Mouse (Mus musculus) megakaryocyte progenitor cell, adult 5-6 weeks (primary cell): ENCODE measurements at regions not wholly inside any gene's neighbourhood (a gene's known extent, or its start where the extent isn't known, plus 50 kb on each side); places are given as distances from the start of the nearest gene placed in this dataset.

ENCODE experiments used
- ATAC-seq: replicated peaks from 2 replicates; pipeline ENCODE4 v1.8.0; 2016; ENCODE audit warnings: mild to moderate bottlenecking, moderate TSS enrichment, inconsistent platforms; ENCODE audit not compliant: poor library complexity

DNA sequence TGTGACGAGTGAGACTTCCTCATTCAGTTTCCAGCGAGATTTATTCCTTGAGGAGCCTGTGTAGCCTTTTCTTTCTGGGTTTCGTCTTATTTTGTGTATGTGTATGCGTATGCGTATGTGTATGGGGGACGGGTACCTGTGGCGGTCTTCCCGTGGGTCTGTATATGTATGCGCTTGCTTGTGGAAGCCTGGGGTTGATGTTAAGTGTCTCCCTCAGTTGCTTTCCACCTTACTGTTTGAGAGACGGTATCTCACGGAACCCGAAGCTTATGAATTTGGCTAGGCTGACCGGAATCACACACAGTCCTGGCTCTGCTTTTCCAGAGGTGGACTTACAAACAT is 87.1 kb downstream of the Ankrd50 start:
- no peak for ATAC-seq

DNA sequence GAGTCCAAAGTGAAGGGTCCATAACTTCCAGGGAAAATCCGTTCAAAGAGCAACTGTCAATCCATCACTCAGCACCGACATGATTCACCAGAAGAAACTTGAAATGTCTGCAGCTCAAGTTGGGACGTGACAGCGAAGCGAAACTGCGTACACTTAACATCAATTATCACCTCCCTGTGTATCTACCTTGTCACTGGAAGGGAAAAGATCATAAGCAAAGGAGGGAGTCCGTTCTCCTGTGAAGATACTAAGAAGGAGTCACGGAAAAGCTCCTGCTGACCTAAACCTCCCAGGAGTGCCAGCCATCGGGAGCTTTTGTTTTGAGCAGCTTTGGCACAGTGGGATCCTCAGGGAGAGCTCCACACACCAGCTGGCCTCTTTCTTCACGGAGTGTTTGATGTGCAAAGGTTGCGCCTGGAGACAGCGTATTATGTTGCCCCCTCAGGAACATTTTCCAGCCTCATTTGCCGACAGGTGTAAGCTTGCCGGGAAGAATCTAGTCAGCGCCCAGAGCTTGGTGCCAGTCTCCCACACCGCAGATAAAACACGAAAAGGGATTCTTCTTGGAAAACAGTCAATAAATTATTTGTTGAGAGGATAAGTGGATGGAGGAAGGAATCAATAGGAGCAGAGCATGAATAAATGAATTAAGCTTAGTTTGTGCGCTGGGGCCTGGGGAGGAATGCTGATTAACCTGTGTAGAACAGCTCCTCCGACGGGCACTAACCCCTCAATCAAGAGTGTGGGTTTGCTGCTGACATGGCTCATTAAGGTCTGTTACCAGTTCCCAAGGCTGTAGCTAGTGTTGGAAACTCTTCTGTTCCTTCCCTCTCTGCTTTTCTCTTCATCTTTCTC is 87.7 kb downstream of the Ankrd50 start:
- ATAC-seq: no peak

DNA sequence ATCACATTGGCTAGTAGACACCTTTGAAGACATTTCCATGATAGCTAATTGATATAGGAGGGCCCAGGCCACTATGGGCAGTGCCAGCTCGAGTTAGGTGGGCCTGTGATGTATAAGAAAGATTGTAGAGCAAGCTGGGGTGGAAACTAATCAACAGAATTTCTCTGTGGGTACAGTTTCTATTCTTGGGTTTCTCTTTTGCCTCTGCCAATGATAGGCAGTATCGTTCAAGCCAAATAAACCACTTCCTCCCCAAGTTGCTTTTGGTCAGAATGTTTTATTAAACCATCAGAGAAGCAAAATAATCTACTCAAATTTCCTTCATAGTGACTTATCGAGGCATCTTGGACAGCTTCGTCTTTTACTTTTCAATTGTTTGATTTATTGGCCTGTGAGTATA is 90.3 kb downstream of the Ankrd50 start:
- peak; percentile 52; the same call in 1 of the 2 replicates for ATAC-seq

DNA sequence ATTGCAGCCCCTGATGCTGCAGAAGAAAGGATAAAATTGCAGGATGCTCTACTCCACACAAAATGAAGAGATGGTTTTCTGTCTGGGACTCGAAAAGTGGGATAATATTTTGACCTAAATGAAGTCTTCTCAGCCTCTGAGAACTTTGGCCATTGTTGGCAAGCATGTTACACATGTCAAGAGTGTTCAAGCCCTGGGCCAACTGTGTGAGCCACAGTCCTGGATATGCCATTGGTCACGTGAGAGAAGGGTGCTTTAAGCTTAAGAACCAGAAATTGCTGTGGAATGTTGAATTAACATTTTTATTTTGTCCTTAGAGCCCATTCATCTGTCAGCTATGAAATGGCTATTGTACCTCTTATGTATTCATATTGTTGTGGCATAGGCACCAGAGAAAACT is 95.0 kb downstream of the Ankrd50 start:
- ATAC-seq: no peak

DNA sequence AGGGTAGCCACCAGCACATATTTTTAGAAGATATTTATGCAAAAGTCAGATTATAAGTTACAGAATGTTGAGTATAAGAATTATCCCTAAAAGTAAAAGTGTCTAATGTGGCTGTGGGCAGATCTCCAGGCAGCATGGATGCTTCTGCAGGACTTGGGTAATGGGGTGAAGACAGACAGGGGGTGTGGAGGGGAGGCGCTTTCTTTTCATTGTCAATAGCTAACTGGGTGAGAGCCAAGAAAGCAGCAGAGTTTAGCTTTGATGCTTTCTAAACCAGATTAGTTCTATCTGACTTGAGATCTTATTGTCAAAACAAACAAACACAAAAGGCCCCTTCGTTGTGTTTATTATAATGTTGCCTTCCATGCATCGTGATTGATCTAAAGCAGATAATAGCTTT is 95.7 kb downstream of the Ankrd50 start:
- ATAC-seq: no peak

DNA sequence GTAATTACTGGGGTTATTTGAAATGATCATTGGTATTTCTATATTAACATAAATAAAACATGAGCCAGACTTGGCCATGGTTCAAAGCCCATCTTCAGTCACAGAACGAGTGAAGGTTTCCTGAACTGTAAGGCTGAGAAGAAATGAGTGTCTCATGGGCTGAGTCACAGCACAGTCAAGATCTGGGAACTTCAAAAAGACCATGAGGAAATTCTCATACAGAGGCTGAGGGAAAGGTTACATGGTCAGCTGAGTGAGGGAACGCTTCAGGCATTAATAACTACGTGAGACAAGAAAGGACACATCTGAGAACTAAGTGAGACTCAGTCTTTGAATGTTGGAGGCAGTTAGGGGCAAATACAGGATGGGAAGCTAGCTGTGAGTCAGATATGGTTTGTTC is 101.9 kb downstream of the Ankrd50 start:
- no peak for ATAC-seq

DNA sequence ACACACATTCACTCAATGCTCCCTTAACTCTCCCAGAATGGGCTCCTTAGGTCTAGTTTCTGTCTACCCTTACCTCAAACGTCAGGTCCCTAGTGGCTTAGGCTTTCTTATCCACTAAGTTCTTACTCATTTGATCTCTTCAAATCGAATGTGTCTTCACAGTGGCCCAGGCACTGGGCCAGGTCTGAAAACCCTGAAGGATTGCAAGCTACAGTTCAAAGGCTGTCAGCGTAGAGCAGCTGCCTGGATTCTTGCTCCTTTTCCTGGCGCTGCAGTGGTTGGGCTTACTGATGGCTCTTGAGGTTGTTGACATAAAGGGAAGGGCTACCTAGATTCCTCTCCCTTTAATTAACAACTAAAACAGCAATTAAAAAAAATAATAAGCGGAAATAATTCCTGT is 103.0 kb downstream of the Ankrd50 start:
- no peak for ATAC-seq

DNA sequence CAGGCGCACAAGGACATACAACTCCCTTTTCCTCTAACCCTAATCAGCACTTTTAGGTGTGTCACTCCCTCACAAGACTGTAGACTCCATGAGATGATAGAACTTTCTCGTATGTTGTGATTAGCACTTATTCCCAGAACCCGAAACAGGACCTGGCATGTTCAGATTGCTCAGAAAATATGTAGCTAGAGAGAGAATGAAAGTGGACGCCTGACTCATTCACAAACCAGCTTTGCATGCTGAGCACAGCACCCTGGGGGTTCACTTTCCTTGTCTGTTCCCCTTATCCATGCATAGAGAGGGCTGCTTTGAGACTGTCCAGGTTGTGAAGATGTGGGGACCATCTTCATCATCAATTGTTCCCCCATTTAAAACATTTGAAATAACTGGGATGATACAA is 111.0 kb downstream of the Ankrd50 start:
- ATAC-seq: no peak

DNA sequence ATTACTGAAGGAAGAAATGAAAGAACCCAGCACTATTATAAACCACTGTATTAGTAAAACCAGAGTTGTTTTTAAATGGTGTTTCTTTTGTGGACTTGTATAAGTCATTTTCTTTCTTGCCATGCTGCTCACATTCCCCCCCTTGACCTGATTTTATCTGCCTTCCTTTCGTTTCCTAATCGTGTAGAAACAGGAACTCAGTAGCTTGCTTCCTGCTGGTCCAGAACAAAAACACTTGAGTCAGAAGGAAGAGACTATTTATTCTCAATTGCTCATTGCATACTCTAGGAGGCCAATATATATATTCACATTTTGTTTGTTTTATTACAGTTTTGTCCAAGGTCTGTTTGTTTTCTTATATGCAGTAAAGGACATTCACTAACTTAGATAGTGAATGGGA is 112.9 kb downstream of the Ankrd50 start:
- ATAC-seq: peak; percentile 71

DNA sequence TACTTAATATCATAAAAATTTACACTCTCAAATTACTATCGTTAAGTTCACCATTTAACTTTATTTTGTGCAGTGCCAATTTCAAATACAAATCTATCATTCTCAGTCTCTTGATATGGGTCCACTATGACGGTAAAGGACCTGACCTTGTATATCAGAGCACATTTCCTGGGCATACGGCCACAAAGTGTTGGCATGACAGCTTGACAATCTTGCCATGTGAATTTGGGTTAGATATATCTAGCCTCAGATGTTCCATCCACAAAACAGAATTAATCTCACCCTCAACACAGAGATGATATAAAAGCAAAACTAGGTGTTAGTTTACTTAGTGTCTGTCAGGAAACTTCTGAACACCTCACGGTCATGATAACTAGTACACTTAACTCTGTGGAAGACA is 120.8 kb downstream of the Ankrd50 start:
- ATAC-seq: no peak

DNA sequence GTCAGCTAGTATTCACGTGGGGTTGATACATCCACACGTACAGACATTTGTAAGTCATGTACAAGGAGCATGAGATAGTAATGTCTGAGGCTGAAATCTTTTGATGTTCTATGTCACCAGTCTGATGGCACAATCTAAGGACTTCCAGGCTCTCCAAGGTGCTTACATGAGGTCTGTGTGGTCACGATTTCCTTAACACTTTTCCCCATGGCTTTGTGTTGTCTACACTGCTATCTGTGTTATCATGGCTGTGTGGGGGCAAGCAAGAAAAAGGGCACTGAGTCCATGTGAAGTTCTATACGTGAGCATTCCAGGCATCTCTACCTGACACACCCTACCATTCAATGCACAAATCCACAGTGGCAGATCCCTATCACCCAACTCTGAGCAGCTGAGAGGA is 123.2 kb downstream of the Ankrd50 start:
- ATAC-seq: no peak

DNA sequence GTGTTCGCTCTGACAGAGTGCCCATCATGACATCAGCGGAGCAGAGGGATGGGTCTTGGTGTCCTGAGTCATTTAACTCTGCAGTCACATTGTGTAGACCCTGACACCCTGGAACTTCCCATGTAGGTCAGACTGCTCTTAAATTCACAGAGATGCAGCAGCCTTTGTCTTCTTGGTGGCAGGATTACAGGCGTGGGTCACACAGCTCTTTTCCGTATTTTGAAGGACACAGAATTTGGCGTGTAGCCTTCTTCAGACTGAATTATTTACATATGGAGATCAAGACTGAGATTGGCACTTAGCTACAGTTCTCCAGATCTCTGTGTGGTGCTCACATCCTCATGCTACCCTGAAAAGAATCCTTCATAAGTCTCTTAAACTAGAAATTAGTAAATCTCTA is 123.7 kb downstream of the Ankrd50 start:
- no peak for ATAC-seq

DNA sequence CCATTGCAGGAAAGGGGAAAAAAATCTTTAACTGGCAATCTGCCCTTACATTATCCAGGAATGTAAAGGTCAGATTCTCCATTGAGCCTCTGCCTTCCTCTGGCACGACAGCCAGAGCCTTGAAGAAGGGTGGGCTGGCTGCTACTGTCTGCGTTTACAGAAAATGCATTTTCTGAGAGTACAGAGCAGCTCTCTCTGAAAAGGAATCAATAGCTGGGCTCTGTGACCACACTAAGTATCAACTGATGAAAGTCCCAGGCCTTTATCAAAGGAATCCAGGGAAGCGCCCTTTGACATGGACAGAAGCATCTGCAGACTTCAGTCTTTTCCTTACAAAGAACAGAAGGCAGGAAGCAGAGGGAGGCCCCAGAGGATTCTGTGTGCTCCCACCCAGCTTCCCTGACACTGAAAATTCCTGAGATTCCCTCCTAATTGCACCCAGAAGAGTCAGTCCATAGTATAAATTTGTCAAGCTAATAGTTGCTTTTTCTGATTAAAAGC is 124.2 kb downstream of the Ankrd50 start:
- no peak for ATAC-seq

DNA sequence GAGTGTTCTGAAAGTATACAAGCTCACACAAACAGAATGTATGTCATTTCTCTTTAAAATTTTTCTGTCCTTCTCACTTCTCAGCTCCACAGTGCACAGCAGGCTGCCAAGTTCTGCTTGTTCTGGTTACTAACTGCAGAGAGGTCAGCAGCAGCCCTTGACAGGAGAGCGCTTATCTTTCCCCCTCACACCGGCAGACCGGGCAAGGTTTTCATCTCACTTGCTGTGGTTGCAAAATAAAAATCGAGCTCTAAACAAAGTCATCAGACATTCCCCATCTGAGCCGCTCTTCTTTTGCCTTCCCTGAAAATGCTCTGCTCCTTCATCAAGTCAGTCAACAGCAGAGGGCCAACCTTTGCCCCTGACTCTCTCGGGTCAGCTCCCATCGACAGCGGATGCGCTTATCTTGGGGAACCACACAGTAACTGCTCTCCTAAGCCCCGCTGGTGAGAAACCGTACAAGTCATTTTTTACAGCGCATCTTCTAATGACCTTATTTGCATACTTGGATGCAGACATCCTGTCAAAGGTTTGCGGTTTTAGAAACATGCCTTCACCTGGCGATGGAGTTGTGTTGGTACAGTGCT is 126.6 kb downstream of the Ankrd50 start:
- ATAC-seq: peak; percentile 95

DNA sequence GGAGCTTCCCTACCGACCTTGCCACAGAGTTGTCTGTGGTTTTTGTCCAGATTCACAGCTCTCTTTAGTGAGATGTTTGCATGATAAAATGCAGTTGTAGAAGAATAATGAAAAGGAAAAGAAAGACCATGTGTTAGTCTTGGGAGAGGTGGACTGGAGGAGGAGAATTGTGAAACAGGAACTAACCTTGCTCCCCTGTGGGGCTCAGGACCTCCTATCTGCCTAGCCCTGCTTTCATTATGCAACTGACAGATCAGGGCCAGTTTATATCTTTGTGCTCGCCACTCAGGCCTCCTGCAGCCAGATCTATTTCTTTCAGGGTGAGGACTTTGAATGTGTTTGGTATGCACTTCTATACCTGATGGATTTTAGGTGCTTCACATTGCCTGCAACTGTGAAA is 140.4 kb downstream of the Ankrd50 start:
- peak; percentile 90 for ATAC-seq

DNA sequence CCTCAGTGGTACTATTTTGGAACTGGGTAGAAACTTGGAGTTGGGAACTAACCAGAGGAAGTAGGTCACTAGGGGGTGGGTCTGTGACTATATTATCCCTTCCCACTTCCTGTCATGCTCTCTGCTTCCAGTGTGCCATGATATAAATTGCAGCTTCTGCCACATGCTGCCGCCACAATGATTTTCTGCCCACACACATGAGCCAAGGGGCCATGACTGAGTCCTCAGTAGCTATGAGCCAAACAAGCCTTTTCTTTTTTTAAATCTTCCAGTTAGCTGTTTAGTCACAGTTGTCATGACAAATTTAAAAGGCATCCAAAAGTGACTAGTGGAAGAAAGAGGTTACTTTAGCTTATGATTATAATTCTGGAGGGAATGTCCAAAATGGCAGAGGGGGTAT is 143.0 kb downstream of the Ankrd50 start:
- ATAC-seq: no peak

DNA sequence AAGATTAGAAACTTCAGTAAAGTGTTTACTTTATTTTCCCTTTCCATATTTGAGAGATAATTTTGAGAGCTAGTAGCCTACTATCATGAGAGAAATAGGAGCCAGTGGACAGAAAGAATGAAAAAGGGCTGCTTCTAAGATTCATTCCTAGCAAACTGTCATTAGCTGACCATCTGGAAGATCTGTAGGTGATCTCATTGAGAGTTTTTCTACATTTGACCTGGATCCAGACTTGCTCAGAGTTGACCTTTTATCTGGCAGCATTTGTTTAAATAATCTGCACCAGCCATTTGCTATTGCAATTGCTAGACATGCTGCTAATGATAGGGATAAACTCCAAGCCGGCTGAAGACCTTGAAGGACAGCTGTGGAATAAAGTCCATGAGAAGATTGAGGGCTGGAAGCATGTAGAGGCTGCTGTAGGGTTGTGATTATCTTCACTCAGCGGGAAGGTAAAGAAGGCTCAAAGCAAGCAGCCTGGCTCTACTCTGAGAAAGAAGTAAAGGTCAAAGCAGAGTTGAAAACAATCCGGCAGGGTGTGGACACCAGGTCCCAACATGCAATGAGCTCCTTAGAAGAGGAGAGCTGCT is 151.2 kb downstream of the Ankrd50 start:
- no peak for ATAC-seq

DNA sequence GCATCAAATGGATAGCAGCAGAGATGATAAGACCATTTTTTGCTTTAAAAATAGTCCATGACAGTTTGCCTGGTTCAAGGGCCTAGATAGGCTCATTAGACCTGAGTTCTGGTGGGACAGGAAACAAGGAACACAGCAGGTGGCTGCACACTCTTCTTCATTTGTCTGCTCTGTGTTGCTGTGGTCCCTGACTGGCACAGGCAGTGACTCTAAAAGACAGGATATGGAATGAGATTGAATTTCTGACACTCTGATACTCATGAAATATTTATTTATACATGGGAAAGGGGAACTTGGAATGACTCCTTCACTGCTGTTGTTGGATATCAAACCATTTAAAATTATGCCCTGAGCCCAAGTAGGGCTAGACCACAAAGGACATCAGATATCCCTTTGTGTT is 153.5 kb downstream of the Ankrd50 start:
- no peak for ATAC-seq

DNA sequence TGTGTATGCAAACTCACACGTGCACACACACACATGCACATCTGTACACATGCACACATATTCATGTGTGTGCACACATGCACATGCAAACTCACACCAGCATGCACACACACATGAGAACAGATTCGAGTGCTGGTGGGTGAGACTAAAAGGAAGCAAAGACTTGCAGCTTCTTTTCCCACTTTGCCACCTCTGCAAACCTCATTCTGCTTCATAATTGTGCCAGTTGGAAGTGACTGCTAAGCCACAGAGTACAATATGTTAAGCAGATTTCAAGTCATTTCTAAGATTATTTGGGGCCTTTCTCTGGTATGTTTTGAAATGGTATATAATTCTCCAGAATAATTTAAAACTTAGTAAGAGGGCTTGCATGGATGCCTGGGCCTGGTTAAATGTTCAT is 157.4 kb downstream of the Ankrd50 start:
- ATAC-seq: no peak

DNA sequence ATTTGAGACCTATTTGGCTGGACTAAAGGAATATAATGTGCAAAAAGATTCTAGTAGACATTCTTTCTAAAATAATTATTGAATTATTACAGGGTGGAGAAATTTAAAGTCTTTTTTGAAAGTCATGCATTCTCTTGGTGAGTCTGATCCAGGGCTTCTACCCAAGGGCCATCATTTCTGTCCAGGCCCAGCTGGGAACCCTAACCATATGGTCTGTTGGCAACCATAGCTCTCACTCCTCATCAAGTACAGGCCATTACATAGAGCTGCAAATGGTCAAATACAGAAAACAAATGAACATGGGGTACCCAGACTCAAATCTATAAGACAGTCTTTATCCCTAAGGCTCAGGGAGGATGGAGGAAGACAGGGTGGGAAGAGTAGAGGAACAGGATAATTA is 158.4 kb downstream of the Ankrd50 start:
- no peak for ATAC-seq

DNA sequence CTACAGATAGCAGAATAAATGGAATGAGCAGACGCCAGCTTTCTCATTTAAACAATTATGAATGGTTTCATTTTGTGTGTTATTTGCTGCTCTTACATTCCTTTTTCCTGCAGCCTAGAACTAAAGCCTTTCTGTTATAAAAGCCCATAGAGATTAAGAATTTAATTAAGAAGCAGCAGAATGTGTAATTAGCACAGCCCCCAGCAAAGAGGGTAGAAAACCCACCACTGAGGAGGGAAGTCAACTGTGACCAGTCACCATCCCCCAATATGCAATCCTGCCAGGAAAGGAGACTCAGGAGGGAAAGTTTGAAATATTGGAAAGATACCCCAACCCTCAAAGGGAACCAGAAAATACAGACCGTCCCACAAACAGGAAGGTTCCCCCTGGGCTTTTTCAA is 160.0 kb downstream of the Ankrd50 start:
- ATAC-seq: no peak

DNA sequence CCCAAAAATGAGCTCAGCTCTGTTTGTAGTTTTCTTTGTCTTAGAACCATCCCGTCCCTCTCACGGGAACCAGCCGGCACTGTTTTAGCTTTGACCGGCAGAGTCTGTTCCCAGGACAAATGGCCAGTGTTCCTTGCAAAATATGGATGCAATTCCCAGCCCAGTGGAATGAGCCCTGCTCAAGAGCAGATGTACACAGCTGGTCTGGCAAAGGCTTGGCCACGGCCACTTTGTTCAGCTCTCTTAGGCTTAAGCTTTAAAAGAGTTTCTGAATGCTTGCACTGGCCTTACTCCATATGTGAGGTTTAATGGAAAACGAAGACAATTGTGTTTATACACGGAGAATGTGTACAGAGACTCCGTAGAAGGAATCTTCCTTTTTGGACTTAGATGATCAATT is 162.2 kb downstream of the Ankrd50 start:
- ATAC-seq: no peak
